Comparison of ENCODE assay signal across 11 mouse cellular contexts in the genomic region with DNA sequence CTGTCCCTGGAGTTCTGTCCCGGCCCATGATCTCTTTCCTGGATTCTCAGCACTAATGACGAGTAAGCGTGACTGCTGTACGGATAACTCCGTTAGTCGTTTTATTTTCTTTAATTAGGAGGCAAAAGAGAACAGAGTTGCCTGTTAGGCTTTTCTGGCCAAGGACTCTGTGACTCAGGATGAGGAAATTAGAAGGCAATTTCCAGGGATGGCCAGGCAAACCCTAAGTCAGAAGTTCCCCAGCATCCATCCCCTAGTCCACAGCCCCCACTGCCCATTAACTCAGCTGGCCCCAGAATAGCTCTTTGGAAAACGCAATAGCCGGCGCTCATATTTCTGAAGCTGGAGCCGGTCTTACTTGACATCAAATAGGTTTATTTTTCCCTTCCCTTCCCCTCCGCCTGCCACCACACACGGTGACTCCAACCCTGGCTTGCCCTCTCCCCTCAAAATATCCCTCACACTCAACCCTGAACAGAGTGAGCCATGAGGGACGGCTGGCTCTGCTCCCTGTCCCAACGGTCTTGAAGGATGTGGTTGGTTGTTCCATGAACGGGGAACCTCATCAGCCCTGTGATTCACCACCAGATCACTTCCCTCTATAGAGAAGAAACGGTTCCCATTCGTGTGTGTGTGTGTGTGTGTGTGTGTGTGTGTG. TPM values are rescaled to one million over a fixed set of nuclear protein-coding genes. Genes with fewer than 3 reads are reported as not detected.
A peak's percentile ranks its signal among the peaks of the same experiment; 100 is the strongest.
DNase-seq lines count a peak whose midpoint lies in the region; ATAC-seq and TF ChIP-seq lines count a peak whose summit lies in the region.
"Had no signal": no experiment of that assay in that cellular context is flagged by ENCODE, and none has a peak within 500 bp of the region (broad histone marks: within the 10 kb centered on the region; RNA-seq: fewer than 3 reads in every experiment).

No protein-coding gene starts in this region.

- no peak overlapping the region for H3K9ac ChIP-seq in embryonic facial prominence, embryonic 12.5 days
- no peak overlapping the region for H3K9ac ChIP-seq in liver, embryonic 11.5 days (ENCODE audit: low read depth, low read length)
- H3K9ac ChIP-seq: hindbrain, embryonic 15.5 days; midbrain, embryonic 12.5 days; stomach, embryonic 15.5 days had no signal

- H3K9me3 ChIP-seq in embryonic facial prominence, embryonic 12.5 days: no peaks in the 10 kb centered on the region
- no peaks in the 10 kb centered on the region for H3K9me3 ChIP-seq in liver, embryonic 11.5 days (ENCODE audit: control insufficient read depth, low read length)
- H3K9me3 ChIP-seq: hindbrain, embryonic 15.5 days; stomach, embryonic 15.5 days had no signal

- H3K4me2 ChIP-seq in embryonic facial prominence, embryonic 12.5 days (replicated peaks): no peak overlapping the region
- 0 out of 2 replicates have a peak overlapping the region, but pooled peaks have one; percentile 5 for H3K4me2 ChIP-seq in liver, embryonic 11.5 days
- H3K4me2 ChIP-seq: hindbrain, embryonic 15.5 days; midbrain, embryonic 12.5 days; stomach, embryonic 15.5 days had no signal

- H3K4me3 ChIP-seq in embryonic facial prominence, embryonic 12.5 days: no peak overlapping the region
- H3K4me3 ChIP-seq in liver, embryonic 11.5 days (ENCODE audit: low read depth, low read length): no peak overlapping the region
- H3K4me3 ChIP-seq in thymus, adult 2 months (ENCODE audit: control insufficient read depth, insufficient read depth, low read length): no peak overlapping the region
- H3K4me3 ChIP-seq: hindbrain, embryonic 15.5 days; midbrain, embryonic 12.5 days; stomach, embryonic 15.5 days had no signal

- H3K27ac ChIP-seq in embryonic facial prominence, embryonic 12.5 days: peak overlapping the region; percentile 0; the same call in 1 of the 2 replicates
- peak overlapping the region; percentile 46; the same call in 1 of the 2 replicates for H3K27ac ChIP-seq in liver, embryonic 11.5 days (ENCODE audit: low read depth, low read length)
- no peak overlapping the region for H3K27ac ChIP-seq in thymus, adult 2 months (ENCODE audit: control insufficient read depth, insufficient read depth, low read length)
- H3K27ac ChIP-seq: hindbrain, embryonic 15.5 days; midbrain, embryonic 12.5 days; stomach, embryonic 15.5 days had no signal

- H3K4me1 ChIP-seq in embryonic facial prominence, embryonic 12.5 days: peaks cover 53% of the 10 kb centered on the region
- peaks cover 59% of the 10 kb centered on the region for H3K4me1 ChIP-seq in liver, embryonic 11.5 days (replicated peaks; ENCODE audit: control insufficient read depth, insufficient read depth, low read length)
- H3K4me1 ChIP-seq in thymus, adult 2 months (replicated peaks; ENCODE audit: control insufficient read depth, insufficient read depth, low read length): peaks cover 65% of the 10 kb centered on the region

- no peaks in the 10 kb centered on the region for H3K27me3 ChIP-seq in embryonic facial prominence, embryonic 12.5 days
- H3K27me3 ChIP-seq in liver, embryonic 11.5 days (replicated peaks; ENCODE audit: control insufficient read depth, insufficient read depth, low read length): no peaks in the 10 kb centered on the region
- H3K27me3 ChIP-seq in thymus, adult 2 months (ENCODE audit: control insufficient read depth, insufficient read depth, low read length): no peaks in the 10 kb centered on the region
- H3K27me3 ChIP-seq: hindbrain, embryonic 15.5 days; stomach, embryonic 15.5 days had no signal

- no peak for TF ChIP-seq CTCF in thymus, adult 2 months (IDR thresholded peaks at IDR 0.05; ENCODE audit: borderline replicate concordance, control insufficient read depth, extremely low read depth, insufficient read depth, low read length, poor library complexity)

- no peaks in the 10 kb centered on the region for H3K36me3 ChIP-seq in embryonic facial prominence, embryonic 12.5 days
- no peaks in the 10 kb centered on the region for H3K36me3 ChIP-seq in liver, embryonic 11.5 days (ENCODE audit: control insufficient read depth, insufficient read depth, low read length)
- H3K36me3 ChIP-seq in thymus, adult 2 months (ENCODE audit: control insufficient read depth, insufficient read depth, low read length): no peaks in the 10 kb centered on the region
- H3K36me3 ChIP-seq: hindbrain, embryonic 15.5 days; midbrain, embryonic 12.5 days; stomach, embryonic 15.5 days had no signal

- peak; percentile 55 to 58 for DNase-seq in heart, adult 18-20 months
- DNase-seq in heart, postnatal 14 days: no peak
- peak; percentile 80 for DNase-seq in 3134 (ENCODE audit: extremely low read depth, insufficient read length, low spot score)
- DNase-seq in liver, embryonic 11.5 days (ENCODE audit: low spot score): no peak
- DNase-seq in thymus, adult 2 months: no peak
- no peak for DNase-seq in ovary, postnatal 10 days (ENCODE audit: low spot score)
- no peak for DNase-seq in right cerebral cortex, postnatal 25 days

- 59% methylated on average over 17 of the region's 17 CpGs for WGBS in embryonic facial prominence, embryonic 12.5 days
- 60% methylated on average over 17 of the region's 17 CpGs for WGBS in liver, embryonic 11.5 days
- 61% methylated on average over 17 of the region's 17 CpGs for WGBS in thymus, adult 2 months

- no peak for ATAC-seq in embryonic facial prominence, embryonic 12.5 days (ENCODE audit: insufficient number of reproducible peaks, insufficient read depth, low FRiP score, low TSS enrichment)
- ATAC-seq in liver, embryonic 11.5 days (replicated peaks; ENCODE audit: low FRiP score): no peak

- intact Hi-C loops in heart, postnatal 14 days (cut with DNase I): no loop called here

- no peak for TF ChIP-seq POLR2A in thymus, adult 2 months (IDR thresholded peaks at IDR 0.05; ENCODE audit: control insufficient read depth, extremely low read depth, insufficient read depth, low read length, poor library complexity)

RNA-seq across cellular contexts. Expression of a gene that starts 5.6 kb away (rescaled TPM):
- 10 to 100 TPM; 45.5 to 48.7 TPM for total RNA-seq in heart, adult 18-20 months (2021)
- 10 to 100 TPM; 75.2 to 75.9 TPM for total RNA-seq in heart, postnatal 14 days (2021)
- polyA plus RNA-seq in embryonic facial prominence, embryonic 12.5 days (2016; fragmentation: Nextera tagmentation; extraction: Ambion mirVana): 8.2 and 8.4 TPM in 2 replicates
- polyA plus RNA-seq in liver, embryonic 11.5 days (2014; fragmentation: Nextera tagmentation; extraction: Ambion mirVana): 2.9 and 3.6 TPM in 2 replicates
- polyA plus RNA-seq in thymus, adult 2 months (2012; rRNA removed): 19.4 and 21.0 TPM in 2 replicates

Comparison
In these comparisons a context has a peak if more than half of its experiments do, and no peak if none do; other contexts are left out.
1. DNase-seq: peak in heart, adult 18-20 months (2 of 2) and 3134 (single experiment); none in heart, postnatal 14 days (0 of 2), liver, embryonic 11.5 days (single experiment), thymus, adult 2 months (single experiment), ovary, postnatal 10 days (single experiment) and right cerebral cortex, postnatal 25 days (single experiment).